Mouse (Mus musculus) layer of hippocampus, adult 18-20 months (tissue): ENCODE measurements around the gene Cnst. TPM values are rescaled to one million over a fixed set of nuclear protein-coding genes. Genes with fewer than 3 reads are reported as not detected.
A peak's percentile ranks its signal among the peaks of the same experiment; 100 is the strongest.

Experiments used
- DNase-seq, 2 experiments: peaks; one replicate each; pipeline ENCODE4 v3.0.0; 2022; ENCODE audit warnings: low spot score in 2 of 2
- total RNA-seq, 2 experiments: library from RNA; stranded (reverse); gene quantifications; 2 replicates each; pipeline ENCODE4 v1.2.3; 2021

Cnst gene
- total RNA-seq, 2 experiments from 2014 or later = 32.4 to 33.2 TPM

DNA sequence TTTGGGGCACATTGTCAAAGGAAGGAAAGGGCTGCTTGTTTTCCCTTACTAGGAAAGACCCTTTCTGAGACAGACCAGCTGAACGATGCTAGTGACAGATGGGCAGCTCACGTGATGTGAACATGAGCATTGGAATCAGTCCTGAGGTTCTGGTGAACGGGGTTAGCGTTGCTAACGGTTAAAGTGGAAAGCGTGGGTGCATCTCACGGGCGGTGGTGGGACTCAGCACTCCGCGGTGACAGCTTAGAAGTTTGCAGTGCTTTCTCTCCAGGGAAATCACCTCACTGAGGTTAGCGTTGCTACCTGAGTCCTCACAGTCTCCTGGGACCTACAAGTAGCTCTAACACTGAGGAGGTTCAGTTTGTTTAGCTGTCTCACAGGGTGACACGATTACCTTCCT is 45.5 kb downstream of the Cnst start:
- DNase-seq = peak; percentile 68 to 87

DNA sequence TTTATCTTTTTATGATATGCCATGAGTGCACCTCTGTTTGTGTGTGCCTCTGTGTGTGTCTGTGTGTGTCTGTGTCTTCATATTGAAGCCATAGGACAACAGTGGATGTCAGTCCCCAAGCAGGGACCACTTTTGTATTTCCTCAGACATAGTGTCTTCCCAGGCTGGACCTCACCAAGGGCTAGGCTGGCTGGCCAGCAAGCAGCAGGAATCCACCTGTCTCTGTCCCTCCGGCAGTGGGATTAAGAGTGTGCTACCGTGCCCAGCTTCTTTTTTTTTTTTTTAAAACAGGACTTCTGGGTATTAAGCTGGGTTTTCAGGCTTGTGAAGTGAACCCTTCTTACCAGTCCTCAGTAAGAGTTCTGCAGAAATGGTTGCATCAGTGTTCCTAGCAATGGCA is 46.0 kb downstream of the Cnst start:
- no peak for DNase-seq

DNA sequence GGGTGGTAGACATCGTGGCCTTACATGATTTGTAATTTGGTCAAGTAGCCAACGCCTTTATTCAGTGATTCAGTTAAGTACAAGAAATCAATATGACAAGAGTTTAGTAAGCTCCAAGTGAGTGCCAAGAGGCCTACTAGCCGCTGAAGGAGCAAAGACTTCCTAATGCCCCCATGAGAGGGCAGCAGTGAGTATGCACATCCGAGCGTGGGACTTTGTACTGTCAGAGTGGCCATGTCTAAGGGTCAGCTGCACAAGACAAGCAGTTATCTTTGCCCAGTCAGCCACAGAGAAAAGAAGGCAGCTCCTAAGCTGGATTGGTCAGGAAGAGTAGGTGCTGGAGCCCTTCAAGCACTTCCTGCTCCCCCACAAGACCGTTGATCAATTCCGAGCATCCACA is 46.8 kb downstream of the Cnst start:
- no peak for DNase-seq

- no peak for DNase-seq
These were observed 52.2 kb downstream of the Cnst start for GRCm38 (mm10) chr1:179598386-179598785.

GRCm38 (mm10) chr1:179604526-179604925 is 58.4 kb downstream of the Cnst start:
- DNase-seq = no peak

DNA sequence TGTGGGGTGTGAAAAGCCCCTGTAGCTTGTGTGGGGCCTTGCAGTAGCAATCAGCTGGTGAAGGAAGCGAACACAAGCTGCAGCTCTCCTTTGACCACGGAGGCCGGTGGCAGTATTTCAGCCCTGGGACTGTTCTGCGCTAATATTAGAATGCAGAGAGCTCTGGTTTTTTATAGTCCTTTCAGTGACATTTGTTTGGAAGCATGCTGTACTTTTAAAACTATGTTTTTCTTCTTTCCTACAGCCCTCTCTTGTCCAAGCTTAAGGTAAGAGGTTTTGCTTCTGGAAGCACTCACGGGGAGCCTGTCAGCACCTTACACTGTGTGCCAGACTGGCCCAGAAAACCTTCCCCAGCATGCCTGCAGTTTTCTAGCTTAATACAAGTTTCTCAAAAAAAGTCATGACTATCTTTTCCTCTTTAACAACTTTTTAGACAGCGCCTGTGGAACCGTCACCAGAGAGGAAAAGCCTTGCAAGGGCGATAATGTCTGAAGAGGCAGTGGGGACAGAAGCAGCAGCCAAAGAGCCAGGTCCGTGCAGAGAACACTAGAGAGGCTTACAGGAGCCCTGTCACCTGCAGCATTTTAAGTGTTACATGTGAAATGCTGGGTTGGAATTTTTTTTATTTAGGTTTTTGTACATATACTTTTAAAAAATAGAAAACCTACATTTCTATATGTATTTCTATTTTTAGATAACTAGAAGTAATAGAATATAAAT is 60.0 kb downstream of the Cnst start:
- no peak for DNase-seq

- DNase-seq = no peak
These were observed 62.4 kb downstream of the Cnst start for GRCm38 (mm10) chr1:179608521-179608920.

DNA sequence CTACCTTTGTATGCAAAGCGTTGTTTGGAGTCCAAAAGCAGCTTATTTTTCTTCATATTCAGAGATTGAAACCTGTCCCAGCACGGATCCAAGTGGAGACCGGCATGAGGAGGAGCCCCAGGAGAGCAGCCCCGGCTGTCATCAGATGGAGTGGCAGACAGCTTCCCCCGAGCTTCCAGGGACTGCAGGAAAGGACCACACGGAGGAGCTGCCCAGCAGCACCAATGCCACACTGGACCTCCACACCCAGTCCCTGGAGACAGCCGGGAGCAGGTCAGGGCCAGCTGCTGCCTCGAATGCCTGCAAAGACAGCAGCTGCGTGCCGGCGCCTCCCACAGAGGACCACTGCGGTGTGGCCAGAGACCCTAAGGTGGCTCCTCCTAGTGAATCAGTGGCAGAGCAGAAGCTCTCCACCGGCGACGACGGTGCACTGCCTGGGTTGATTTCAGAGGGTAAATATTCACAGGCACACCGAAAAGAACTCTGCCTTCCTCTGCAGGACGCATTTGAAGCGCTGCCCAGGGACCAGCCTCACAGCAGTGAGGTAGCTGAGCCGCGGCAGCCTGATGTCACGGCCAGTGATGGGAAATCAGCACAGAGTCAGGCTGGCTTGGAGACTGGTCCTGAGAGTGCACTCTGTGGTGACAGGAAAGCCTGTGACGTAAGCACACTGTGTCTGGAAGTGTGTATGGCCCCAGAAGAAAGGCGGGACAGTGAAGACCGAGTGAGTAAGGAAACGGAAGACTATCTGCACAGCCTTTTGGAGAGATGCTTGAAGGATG is 63.7 kb downstream of the Cnst start:
- DNase-seq = no peak

DNA sequence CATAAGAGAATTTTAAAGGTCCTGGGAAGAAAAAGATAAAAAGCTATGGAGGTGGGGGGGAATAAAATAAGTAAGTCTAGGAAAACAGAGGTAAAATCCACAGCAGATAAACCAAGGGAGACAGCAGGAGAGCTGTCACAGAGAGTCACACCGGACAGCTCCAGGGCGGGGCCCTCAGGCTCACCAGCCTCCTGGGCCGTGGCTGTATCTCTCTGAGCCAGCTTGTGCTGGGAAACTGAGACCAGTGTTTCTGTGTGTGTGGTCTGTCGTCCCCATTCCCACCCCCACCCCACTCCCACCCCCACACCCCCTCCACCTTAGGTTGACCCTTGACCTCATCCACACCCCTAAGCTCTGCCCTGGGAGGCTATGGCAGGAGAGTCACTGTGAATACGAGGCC is 65.0 kb downstream of the Cnst start:
- DNase-seq = no peak

GRCm38 (mm10) chr1:179612418-179612817 is 66.2 kb downstream of the Cnst start:
- no peak for DNase-seq

DNA sequence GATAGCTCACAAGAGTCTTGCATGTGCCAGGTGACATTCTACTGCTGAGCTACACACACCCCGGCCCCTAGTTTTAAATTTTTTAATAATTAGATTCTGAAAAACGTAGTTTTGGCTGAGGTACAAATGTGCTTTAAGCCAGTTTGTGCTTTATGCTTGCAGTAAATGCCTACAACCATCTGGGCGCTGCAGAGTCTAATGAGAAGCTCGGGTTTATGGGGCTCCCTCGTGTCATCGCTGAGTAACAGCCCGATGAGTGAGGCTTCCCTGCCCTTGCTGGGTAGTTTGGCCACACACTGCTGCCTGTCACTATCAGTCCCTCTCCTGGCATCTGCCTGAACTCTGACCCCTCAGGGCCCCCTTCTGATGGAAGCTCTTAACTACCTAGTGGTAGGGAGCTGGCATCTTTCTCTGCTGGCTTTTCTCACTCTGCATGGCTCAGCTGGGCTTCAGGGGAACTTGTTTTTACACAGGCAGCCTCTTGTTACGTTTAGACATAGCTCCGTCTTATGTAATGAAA is 66.9 kb downstream of the Cnst start:
- DNase-seq = peak in 1 of 2 experiments; percentile 48

DNA sequence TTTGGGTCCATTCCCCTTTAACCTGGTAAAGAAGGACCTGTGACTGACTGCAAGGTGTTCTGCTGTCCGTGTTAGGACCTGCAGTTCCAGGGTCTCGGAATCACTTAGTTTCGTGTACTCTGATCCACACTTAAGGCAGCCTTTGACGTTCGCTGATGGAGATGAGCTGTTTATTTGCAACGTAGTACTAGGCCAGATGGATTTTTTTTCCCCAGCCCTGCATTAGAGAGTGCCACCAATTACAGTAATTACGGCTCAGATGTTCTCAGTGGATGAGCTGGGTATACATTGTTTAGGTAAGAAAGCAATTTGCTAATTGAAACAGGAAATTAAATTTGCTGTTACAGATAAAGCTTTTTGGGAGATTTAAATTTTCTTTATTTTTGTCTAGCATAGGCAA is 71.3 kb downstream of the Cnst start:
- DNase-seq = no peak

GRCm38 (mm10) chr1:179622665-179623064 is 76.5 kb downstream of the Cnst start:
- no peak for DNase-seq

GRCm38 (mm10) chr1:179623657-179624056 is 77.5 kb downstream of the Cnst start:
- peak in 1 of 2 experiments; percentile 42 for DNase-seq

DNA sequence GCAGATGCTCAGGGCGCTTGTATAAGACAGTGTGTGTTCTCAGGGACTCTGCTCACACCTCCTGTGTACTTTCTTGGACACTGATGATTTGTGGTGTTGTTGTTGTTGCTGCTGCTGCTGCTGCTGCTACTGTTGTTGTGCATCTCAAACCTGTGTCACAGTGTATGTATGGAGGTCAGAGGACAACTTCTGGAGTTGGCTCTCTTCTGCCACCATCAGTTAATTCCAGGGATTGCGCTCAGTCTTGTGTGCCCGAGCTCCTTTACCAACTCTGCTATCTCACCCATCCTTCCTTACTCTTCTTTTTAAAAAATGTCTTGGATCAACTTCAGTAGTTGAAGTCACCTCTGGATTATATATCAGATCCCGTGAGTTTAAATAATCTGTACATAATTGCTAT is 78.2 kb downstream of the Cnst start:
- DNase-seq = peak in 1 of 2 experiments; percentile 46

GRCm38 (mm10) chr1:179627855-179628254 is 81.7 kb downstream of the Cnst start:
- DNase-seq = no peak

GRCm38 (mm10) chr1:179628438-179629106 is 82.4 kb downstream of the Cnst start:
- no peak for DNase-seq

- no peak for DNase-seq
These were observed 83.1 kb downstream of the Cnst start for GRCm38 (mm10) chr1:179629276-179629675.

GRCm38 (mm10) chr1:179632746-179633413 is 86.7 kb downstream of the Cnst start:
- no peak for DNase-seq

DNA sequence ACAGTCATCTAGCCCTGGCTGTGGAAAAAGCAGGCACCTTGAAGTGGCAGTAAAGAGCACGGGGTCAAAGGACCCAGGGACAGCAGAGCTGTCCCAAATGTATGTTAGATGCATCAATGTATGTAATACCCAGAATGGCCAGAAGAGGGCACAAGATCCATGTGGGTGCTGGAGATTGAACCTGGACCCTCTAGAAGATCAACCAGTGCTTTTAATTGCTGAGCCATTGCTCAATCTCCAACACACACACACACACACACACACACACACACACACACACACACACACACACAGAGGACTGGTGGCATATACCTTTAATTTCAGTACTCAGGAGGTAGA is 87.2 kb downstream of the Cnst start:
- peak in 1 of 2 experiments; percentile 51 for DNase-seq

- no peak for DNase-seq
These were observed 88.0 kb downstream of the Cnst start for GRCm38 (mm10) chr1:179634159-179634558.
